Mouse (Mus musculus): Measurements from ENCODE around the gene Nkrf.

DNA sequence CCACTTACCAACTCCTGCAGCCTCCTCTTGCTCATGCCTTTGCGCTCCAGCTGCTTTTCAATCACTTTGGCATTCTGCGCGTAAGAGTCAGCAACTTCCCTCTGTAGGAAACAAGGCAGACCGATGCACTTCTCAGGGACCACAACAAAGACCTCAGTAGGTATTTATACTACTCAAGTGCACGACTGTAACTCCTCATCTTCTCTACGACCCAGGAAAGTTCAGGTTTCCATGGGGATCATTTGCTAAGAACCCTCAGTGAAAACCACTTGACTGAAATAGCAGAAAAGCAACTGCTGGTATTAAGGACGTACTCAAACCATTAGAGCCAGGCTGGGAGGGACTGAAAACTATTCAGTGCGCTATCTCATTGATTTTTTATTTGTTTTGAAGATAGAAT is 50.1 kb downstream of the Nkrf start:
- TF ChIP-seq POLR2A (IDR thresholded peaks at IDR 0.05; ENCODE audit: insufficient read depth, low read depth, low read length) (no peak), CTCF (IDR thresholded peaks at IDR 0.05) (no peak), EP300 (IDR thresholded peaks at IDR 0.05; ENCODE audit: insufficient read depth, low read depth, low read length) (no peak)
